Mouse (Mus musculus): Measurements from ENCODE around the gene Hoxa1.
A peak's percentile ranks its signal among the peaks of the same experiment; 100 is the strongest.

DNA sequence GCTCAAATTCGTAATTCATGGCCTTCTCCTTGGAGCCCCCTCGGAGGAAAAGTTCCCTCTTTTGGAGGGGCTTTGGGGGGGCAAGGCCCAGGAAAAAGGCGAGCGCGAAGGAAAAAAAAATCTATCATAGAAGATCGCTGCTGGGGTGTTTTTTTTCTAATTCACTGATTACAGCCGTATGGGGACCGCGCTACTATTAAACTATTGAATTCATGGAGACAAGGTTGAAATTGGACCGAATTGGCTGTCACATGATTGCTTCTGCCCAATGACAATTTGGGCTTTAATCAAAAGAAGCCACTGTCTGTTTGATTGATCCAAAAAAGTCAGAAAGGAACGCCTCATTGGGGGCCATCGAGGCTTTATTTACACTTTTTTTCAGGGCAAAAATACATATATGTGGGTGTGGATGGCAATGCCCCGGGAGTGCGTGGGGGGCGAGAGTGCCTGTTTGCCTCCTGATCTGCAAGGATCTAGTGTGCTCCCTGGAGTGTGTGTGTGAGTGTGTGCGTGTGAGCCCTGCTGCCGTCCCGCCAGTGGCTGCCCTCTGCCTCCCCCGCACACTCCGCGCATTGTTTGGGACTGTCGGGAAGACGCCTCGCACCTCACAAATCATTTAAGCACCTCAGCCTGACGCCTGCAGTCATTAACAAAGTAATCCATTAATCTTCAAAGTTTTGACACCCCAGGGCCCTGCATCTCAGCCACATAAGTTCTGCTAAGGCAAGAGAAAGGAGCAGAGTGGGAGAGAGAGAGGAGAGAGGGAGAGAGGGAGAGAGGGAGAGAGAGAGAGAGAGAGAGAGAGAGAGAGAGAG is 6.7 kb upstream of the Hoxa1 start, which contains the start of gene Hoxa2:
- peak; percentile 35; the same call in 1 of the 2 replicates for TF ChIP-seq POLR2A (IDR thresholded peaks at IDR 0.05; ENCODE audit: low read depth, low read length)
- no peak for TF ChIP-seq CTCF (IDR thresholded peaks at IDR 0.05; ENCODE audit: borderline replicate concordance, insufficient read depth, low read length)
